Mouse (Mus musculus) embryonic stem cell, embryonic (primary cell): ENCODE measurements around the gene Cdca3.

ENCODE experiments used
- CTCF ChIA-PET, 4 experiments: fragments of 300-600 bp in 2 of 4; fragments of 350-600 bp in 2 of 4; sonication (Branson Sonifier 250); formaldehyde crosslinking; loops; one replicate each; lab custom pipeline; 2022; ENCODE audit warnings: inconsistent platforms in 2 of 4; lab: Charles Lee
- POLR2A ChIA-PET, 4 experiments: fragments of 300-600 bp in 2 of 4; fragments of 350-600 bp in 2 of 4; sonication (Branson Sonifier 250); formaldehyde crosslinking; loops; one replicate each; lab custom pipeline; 2022; ENCODE audit warnings: antibody characterized with exemption in 4 of 4, inconsistent platforms in 1 of 4; lab: Charles Lee

The Cdca3 gene

GRCm38 (mm10) chr6:124835531-124835930 lies 6.2 kb downstream of the Cdca3 start:
- POLR2A ChIA-PET = interaction anchor here in 3 of 4 experiments (0.6 to 28.9 kb wide), 18 partner anchors 7 to 330 kb away, joined by 3 to 601 read pairs (median 4); partner anchors contain the start of genes Grcc10 (in 2 of the 3), Spsb2 (in 2 of the 3), Tpi1 (in 2 of the 3) and Cdca3 (in 1 of the 3)
- CTCF ChIA-PET = interaction anchor here in 3 of 4 experiments (0.9 to 2.3 kb wide), 5 partner anchors 12 to 95 kb away, joined by 3 to 12 read pairs (median 3); partner anchors contain the start of gene Mlf2 (in 1 of the 3)

GRCm38 (mm10) chr6:124836411-124836810 lies 7.1 kb downstream of the Cdca3 start:
- ChIA-PET CTCF (interaction anchor here (0.5 to 2.3 kb wide), 9 partner anchors 11 to 215 kb away, joined by 3 to 12 read pairs (median 6); partner anchors contain the start of gene Mlf2 (in 1 of the 4)), POLR2A (interaction anchor here in 3 of 4 experiments (0.6 to 28.9 kb wide), 21 partner anchors 6 to 339 kb away, joined by 3 to 601 read pairs (median 5); partner anchors contain the start of genes Cdca3 (in 2 of the 3), Grcc10 (in 2 of the 3), Mlf2 (in 2 of the 3) and Usp5 (in 2 of the 3))

GRCm38 (mm10) chr6:124839805-124840204 lies 10.5 kb downstream of the Cdca3 start:
- POLR2A ChIA-PET = interaction anchor here (0.6 to 28.9 kb wide), 23 partner anchors 8 to 365 kb away, joined by 3 to 601 read pairs (median 4); partner anchors contain the start of genes Cdca3 (in 2 of the 4), Grcc10 (in 2 of the 4), Spsb2 (in 2 of the 4) and Usp5 (in 2 of the 4)
- CTCF ChIA-PET = interaction anchor here (0.5 to 1.8 kb wide), 10 partner anchors 10 to 322 kb away, joined by 3 to 6 read pairs (median 4); partner anchors contain the start of genes Cdca3 (in 2 of the 4) and Usp5 (in 2 of the 4)

GRCm38 (mm10) chr6:124840241-124841167 lies 11.2 kb downstream of the Cdca3 start, which contains the start of gene Gnb3:
Gene Gnb3, minus strand, starts transcription at chr6:124840275.
- ChIA-PET POLR2A (interaction anchor here (0.6 to 28.9 kb wide), 24 partner anchors 9 to 366 kb away, joined by 3 to 601 read pairs (median 4); partner anchors contain the start of genes Cdca3 (in 2 of the 4), Grcc10 (in 2 of the 4), Spsb2 (in 2 of the 4) and Usp5 (in 2 of the 4)), CTCF (interaction anchor here (0.5 to 1.8 kb wide), 10 partner anchors 10 to 321 kb away, joined by 3 to 6 read pairs (median 4); partner anchors contain the start of genes Cdca3 (in 2 of the 4) and Usp5 (in 2 of the 4))

GRCm38 (mm10) chr6:124847305-124847704 lies 18.0 kb downstream of the Cdca3 start:
- ChIA-PET POLR2A (interaction anchor here in 3 of 4 experiments (0.6 to 8.2 kb wide), 48 partner anchors 8 to 433 kb away, joined by 3 to 87 read pairs (median 4); partner anchors contain the start of genes Cdca3 (in 3 of the 3), Emg1 (in 2 of the 3), Mlf2 (in 2 of the 3) and Phb2 (in 2 of the 3)), CTCF (interaction anchor here (0.5 to 3.3 kb wide), 106 partner anchors 9 to 587 kb away, joined by 3 to 49 read pairs (median 4); partner anchors contain the start of genes Mlf2 (in 4 of the 4), P3h3 (in 3 of the 4), Cdca3 (in 2 of the 4) and Gpr162 (in 2 of the 4))

GRCm38 (mm10) chr6:124850535-124850934 lies 21.2 kb downstream of the Cdca3 start:
- POLR2A ChIA-PET = interaction anchor here (0.5 to 8.2 kb wide), 52 partner anchors 9 to 315 kb away, joined by 3 to 77 read pairs (median 4); partner anchors contain the start of genes Cdca3 (in 3 of the 4), Mlf2 (in 3 of the 4), Usp5 (in 3 of the 4) and Grcc10 (in 2 of the 4)

GRCm38 (mm10) chr6:124854647-124855046 lies 25.3 kb downstream of the Cdca3 start:
- ChIA-PET POLR2A (interaction anchor here (0.5 to 3.9 kb wide), 16 partner anchors 8 to 235 kb away, joined by 3 to 28 read pairs (median 6); partner anchors contain the start of genes Gpr162 (in 2 of the 4), Mlf2 (in 2 of the 4), Cdca3 (in 1 of the 4) and Usp5 (in 1 of the 4)), CTCF (interaction anchor here in 2 of 4 experiments (0.7 to 3.8 kb wide), 6 partner anchors 8 to 76 kb away, joined by 3 to 42 read pairs (median 21); partner anchors contain the start of gene Mlf2 (in 1 of the 2))

More at GRCm38 (mm10) chr6:124850535-124850934, 21.2 kb downstream of the Cdca3 start:
- CTCF ChIA-PET = interaction anchor here (0.5 to 3.1 kb wide), 33 partner anchors 9 to 231 kb away, joined by 3 to 24 read pairs (median 5); partner anchors contain the start of genes Gnb3 (in 3 of the 4), Cdca3 (in 2 of the 4), Mlf2 (in 2 of the 4) and Acrbp (in 1 of the 4)

- ChIA-PET CTCF (interaction anchor here (0.5 to 3.8 kb wide), 36 partner anchors 9 to 499 kb away, joined by 3 to 42 read pairs (median 5); partner anchors contain the start of genes Mlf2 (in 3 of the 4), Cdca3 (in 1 of the 4), Gnb3 (in 1 of the 4) and Usp5 (in 1 of the 4)), POLR2A (interaction anchor here (0.5 to 3.9 kb wide), 44 partner anchors 9 to 376 kb away, joined by 3 to 28 read pairs (median 5); partner anchors contain the start of genes Cdca3 (in 3 of the 4), Usp5 (in 3 of the 4), Grcc10 (in 2 of the 4) and Mlf2 (in 2 of the 4))
Measured at GRCm38 (mm10) chr6:124856321-124856720, 27.0 kb downstream of the Cdca3 start.

- ChIA-PET POLR2A (interaction anchor here (0.5 to 3.9 kb wide), 40 partner anchors 10 to 246 kb away, joined by 3 to 28 read pairs (median 5); partner anchors contain the start of genes Cdca3 (in 3 of the 4), Mlf2 (in 3 of the 4), Usp5 (in 3 of the 4) and Emg1 (in 1 of the 4)), CTCF (interaction anchor here (0.5 to 3.8 kb wide), 39 partner anchors 10 to 500 kb away, joined by 3 to 42 read pairs (median 5); partner anchors contain the start of genes Mlf2 (in 3 of the 4), Cdca3 (in 1 of the 4), Gnb3 (in 1 of the 4) and Pex5 (in 1 of the 4))
Measured at GRCm38 (mm10) chr6:124856916-124857839, 27.8 kb downstream of the Cdca3 start, which contains the start of gene P3h3. Gene P3h3, minus strand, starts transcription at chr6:124857752.

- ChIA-PET POLR2A (interaction anchor here (0.6 to 3.7 kb wide), 19 partner anchors 9 to 146 kb away, joined by 3 to 27 read pairs (median 6); partner anchors contain the start of genes Mlf2 (in 3 of the 4), Emg1 (in 1 of the 4), Grcc10 (in 1 of the 4) and Phb2 (in 1 of the 4)), CTCF (interaction anchor here (0.6 to 3.8 kb wide), 22 partner anchors 8 to 417 kb away, joined by 3 to 42 read pairs (median 10); partner anchors contain the start of genes Mlf2 (in 3 of the 4), Cdca3 (in 1 of the 4) and Usp5 (in 1 of the 4))
Measured at GRCm38 (mm10) chr6:124857840-124858530, 28.6 kb downstream of the Cdca3 start.

- ChIA-PET POLR2A (interaction anchor here in 3 of 4 experiments (0.7 to 3.3 kb wide), 11 partner anchors 8 to 120 kb away, joined by 3 to 31 read pairs (median 9); partner anchors contain the start of genes Cdca3 (in 1 of the 3), Grcc10 (in 1 of the 3), Mlf2 (in 1 of the 3) and Usp5 (in 1 of the 3)), CTCF (interaction anchor here in 3 of 4 experiments (0.9 to 5.6 kb wide), 8 partner anchors 8 to 223 kb away, joined by 3 to 49 read pairs (median 12); partner anchors contain the start of gene Cdca3 (in 1 of the 3))
Measured at GRCm38 (mm10) chr6:124858561-124859318, 29.4 kb downstream of the Cdca3 start.

GRCm38 (mm10) chr6:124859725-124860124 lies 30.4 kb downstream of the Cdca3 start:
- ChIA-PET CTCF (interaction anchor here (0.6 to 5.6 kb wide), 89 partner anchors 9 to 415 kb away, joined by 3 to 49 read pairs (median 4); partner anchors contain the start of genes Mlf2 (in 4 of the 4), Cdca3 (in 2 of the 4), Cops7a (in 2 of the 4) and Lpar5 (in 1 of the 4)), POLR2A (interaction anchor here in 3 of 4 experiments (0.5 to 3.3 kb wide), 46 partner anchors 9 to 619 kb away, joined by 3 to 31 read pairs (median 4); partner anchors contain the start of genes Cdca3 (in 3 of the 3), Mlf2 (in 3 of the 3), Cops7a (in 2 of the 3) and Usp5 (in 2 of the 3))

GRCm38 (mm10) chr6:124860511-124860910 lies 31.2 kb downstream of the Cdca3 start:
- POLR2A ChIA-PET = interaction anchor here in 3 of 4 experiments (0.6 to 3.3 kb wide), 31 partner anchors 10 to 618 kb away, joined by 3 to 31 read pairs (median 5); partner anchors contain the start of genes Mlf2 (in 3 of the 3), Cdca3 (in 2 of the 3), Usp5 (in 2 of the 3) and Cops7a (in 1 of the 3)
- CTCF ChIA-PET = interaction anchor here (0.6 to 5.6 kb wide), 50 partner anchors 10 to 230 kb away, joined by 3 to 49 read pairs (median 5); partner anchors contain the start of genes Mlf2 (in 4 of the 4), Cops7a (in 2 of the 4), Cdca3 (in 1 of the 4) and Lpar5 (in 1 of the 4)
